Mouse (Mus musculus) brain, embryonic 14.5 days (tissue): Measurements from ENCODE around the gene Tent2.
"Not testable (repeated sequence)": the region's sequence is repeated elsewhere in the genome, so short reads cannot be mapped to it uniquely, and the experiment has no call there.

Source experiments
- CTCF ChIP-seq: fragments of 200-500 bp; IDR thresholded peaks from 2 replicates; pipeline ENCODE4 v1.5.1; 2012; ENCODE audit warnings: inconsistent platforms, mild to moderate bottlenecking, moderate library complexity, borderline replicate concordance; ENCODE audit not compliant: insufficient read depth, insufficient read length; ENCODE audit errors: extremely low read depth
- POLR2A ChIP-seq: fragments of 200-500 bp; IDR thresholded peaks from 2 replicates; pipeline ENCODE4 v1.6.1; 2012; ENCODE audit warnings: mild to moderate bottlenecking, inconsistent platforms, borderline replicate concordance; ENCODE audit not compliant: poor library complexity, insufficient read depth, insufficient read length, severe bottlenecking; ENCODE audit errors: extremely low read depth

- TF ChIP-seq CTCF, POLR2A: not testable (repeated sequence)
These were observed 4.4 kb downstream of the Tent2 start for GRCm38 (mm10) chr13:93187792-93188191.
